Mouse (Mus musculus): ENCODE measurements at regions not wholly inside any gene's neighbourhood (a gene's known extent, or its start where the extent isn't known, plus 50 kb on each side); places are given as distances from the start of the nearest gene placed in this dataset.

DNA sequence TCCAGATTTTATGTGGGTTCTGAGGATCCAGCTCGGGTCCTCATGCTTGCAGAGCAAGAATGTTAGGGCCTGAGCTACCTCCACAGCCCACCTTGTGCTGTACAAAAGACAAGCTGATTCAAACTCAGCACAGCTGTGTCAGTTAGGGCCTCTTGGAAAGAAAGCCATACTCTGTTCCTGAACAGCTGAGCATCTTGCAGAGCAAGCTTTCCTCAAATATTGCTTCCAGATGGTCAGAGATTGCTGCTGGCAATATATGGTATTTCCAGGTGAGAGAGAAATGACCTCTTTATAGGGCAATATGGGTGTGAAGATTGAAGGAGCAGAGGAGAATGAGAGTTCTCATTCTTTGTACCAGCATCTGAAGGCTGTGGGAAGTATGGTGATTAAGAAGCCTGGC is 229.8 kb upstream of the Pex5l start:
- TF ChIP-seq POLR2A (IDR thresholded peaks at IDR 0.05; ENCODE audit: extremely low read depth, insufficient read depth, low read length) (no peak), CTCF (IDR thresholded peaks at IDR 0.05; ENCODE audit: extremely low read depth, insufficient read depth, low read length) (no peak)
